Mouse (Mus musculus): ENCODE data around the gene Pax5.

Pax5 gene

DNA sequence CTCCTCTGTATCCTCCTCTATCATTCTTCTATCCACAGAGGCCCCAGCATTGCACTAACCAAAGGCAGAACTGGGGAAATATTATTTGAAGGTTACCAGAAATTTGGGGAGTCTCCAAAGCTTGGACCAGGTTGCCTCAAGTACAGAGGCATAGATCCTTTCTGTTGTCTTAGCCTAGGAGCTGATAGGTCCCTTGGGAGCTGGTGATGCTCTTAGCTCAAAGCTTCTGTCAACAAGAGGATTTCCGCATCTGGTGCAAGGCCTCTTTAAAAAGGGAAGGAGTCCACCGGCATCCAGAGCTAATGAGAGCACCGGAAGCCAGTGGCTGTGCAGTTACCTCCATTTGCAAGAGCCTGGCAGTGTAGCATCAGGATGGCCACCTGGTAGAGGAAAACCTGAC is 5.1 kb downstream of the Pax5 start:
- no peak for DNase-seq

DNA sequence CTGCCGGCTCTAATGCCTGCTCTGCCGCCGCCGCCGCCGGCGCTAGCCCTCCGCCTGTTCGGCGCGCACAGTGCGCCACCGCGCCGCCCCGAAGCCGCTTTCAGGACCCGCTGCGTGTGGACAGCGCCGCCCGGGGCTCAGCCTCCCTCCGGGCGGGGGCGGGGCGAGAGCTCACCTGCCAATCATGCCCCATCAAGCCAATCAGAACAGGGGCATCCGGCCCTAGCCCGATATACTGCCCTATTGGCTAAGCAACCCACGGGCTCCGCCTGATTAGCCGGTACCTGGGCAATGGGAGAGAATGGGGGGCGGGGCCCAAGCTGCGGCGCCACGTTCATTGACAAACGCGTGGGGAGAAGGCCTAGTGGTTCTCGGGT is 5.9 kb downstream of the Pax5 start:
- peak; percentile 65 to 76 for DNase-seq

DNA sequence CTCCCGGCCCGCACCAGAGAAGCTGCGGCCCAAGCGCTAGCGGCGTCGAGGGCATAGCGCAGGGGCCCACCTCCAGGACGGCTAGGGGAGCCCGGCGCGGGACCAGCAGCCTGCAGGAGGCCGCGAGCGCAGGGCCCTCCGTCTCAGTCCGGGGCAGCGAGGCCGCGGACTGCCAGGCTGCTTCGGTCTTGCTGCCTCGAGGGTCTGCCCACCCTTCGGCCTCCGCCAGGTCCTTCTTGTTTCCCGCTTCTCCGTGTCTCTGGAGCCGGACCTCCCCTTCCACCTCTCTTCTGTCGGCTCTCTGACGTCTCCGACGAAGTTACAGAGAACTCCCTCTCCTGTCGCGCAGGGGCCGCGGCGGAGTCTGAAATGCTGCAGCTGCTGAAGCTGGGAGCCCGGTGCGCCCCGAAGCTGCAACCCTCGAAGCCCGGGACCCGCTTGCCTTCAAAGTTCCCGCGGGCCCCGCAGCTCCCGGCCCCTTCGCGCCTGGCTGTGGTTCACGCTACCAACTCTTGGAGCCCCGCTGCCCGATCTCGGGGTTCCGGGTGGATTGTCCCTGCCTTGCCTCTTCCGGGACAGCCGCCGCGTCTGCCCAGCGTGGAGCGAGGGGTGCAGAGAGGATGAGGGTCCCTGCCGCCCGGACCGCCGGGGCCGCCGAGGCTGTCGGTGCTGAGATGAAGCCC is 6.5 kb downstream of the Pax5 start:
- peak in 1 of 2 experiments; percentile 3 for DNase-seq

DNA sequence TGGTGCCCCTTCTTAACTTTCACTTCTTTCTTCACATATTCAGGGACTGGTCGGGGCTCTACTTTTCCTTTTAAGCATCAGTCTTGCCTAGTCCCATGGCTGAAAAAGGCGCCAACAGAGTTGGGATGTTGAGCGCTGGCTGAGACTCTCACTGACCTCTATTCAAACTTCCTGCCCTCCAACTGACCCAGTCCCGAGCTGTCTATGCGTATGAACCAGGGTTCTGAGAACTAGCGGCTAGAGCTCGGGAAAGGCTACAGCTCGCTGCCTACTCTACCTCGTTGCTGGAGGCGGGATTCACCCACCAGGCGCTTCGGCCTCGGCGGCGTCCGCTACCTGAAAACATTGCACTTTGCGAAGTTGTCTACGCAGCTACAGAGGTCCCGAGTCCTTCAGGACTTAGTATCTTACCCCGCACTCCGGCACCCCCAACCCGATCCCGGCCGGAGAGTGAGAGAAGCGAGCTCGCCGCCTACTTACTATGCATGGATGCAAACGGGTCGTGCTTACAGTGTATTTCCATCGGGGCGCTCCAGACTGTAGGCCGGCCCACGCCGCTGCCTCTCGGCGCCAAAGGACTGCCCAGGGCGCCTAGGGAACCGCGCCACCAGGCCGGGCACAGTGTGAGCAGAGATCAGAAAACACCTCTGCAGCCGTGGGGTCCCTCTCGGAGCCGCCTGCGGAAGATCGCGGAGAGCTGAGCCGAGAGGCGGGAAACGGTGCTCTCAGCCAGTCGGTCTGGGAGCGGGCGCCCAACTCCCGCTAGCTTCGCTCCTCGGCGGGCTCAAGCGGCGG is 7.2 kb downstream of the Pax5 start:
- DNase-seq, result no peak

DNA sequence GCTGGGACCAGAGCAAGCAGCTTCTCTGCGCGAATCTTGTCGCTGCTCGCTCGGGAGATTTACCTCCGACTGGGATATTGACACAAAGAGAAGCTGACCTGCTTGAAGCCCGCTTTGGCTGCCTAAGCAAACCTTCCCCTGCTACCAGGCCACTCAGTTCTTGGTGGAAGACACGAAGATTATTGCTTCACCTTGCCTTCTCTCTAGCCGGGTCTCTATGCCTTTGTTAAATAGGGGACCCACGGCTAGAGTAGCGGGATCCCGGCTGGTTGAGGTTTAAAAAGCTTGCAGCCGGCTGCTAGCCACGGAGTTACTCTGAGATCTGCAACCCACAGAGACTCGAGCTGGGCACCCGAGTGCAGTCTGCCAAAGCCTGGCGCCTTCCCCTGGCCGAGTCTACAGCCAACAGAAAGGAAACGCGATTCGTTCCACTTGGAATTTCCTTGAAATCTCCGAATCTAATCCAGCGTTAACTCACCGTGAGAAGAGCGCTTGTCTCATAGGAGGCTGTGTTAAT is 8.2 kb downstream of the Pax5 start:
- no peak for DNase-seq

DNA sequence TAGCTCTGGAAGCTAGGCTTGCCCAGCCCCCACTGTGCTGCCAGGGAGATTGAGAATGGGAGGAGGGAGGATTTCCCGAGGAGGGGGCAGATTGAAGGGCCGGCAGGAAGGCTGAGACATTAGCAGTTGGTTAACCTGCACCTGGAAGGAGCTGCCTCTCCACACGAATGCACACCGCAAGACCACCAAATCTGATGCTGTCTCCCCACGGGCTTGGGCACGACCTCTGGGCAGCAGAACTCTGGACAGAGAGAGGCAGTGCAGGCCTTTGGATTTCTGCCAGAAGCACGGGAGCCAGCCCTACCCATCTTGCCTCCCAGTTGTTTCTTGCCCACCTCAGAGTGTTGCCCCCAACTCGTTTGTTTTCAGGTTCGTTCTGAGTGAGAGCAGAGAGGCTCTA is 8.8 kb downstream of the Pax5 start:
- no peak for DNase-seq

DNA sequence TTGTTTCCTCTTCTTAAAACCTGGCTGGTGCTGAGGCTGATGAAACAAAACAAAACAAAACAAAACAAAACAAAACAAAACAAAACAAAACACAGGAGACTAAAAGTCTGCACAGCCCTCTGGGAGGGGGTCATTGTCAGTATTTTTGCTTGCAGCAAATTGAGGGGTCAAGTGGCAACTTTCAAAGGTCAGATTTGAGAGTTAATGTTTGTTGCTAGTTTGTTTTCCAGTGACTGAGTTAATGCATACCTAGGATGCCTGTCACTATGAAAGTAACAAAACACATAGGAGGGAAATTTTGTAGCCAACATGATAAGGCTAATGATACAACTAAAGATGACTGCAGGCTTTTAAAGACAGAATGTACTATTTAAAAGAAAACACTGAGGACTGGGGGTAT is 13.6 kb downstream of the Pax5 start:
- no peak for DNase-seq

DNA sequence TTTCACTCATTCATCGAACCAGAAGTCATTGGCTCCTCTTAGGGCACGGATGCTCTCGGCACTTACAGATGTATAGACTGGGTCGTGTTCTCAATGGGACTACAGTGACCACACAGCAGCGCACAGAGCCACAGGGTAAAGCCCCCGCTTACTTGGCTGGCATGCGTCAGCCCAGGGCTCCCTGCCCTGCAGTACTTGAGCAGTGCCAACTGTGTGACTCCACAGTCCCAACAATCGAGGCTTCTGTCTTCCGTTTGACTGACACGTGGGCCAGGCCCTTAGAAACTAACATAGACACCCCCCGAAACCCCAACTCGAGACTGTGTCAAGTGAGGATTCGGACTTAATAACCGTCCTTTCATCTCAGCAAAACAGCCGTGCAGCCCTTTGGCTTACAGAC is 15.9 kb downstream of the Pax5 start:
- no peak for DNase-seq

DNA sequence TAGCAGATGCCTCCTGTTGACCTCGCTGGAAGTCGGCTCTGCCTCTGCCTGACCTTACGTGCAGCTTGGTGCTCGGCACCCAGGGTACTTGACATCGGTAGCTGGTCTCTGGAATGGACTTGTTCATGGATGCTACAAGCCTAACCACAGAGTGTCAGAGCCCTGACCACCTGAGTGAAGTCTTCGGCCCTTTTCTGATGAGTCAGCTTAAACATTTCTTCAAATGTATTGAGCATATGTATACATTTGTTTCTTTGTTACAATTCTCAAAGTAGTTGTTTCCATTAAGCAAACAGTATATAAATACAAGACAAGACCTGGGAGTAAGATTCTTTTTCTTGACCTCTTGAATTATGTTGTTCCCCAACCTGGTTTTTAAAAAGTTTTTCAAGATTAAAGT is 24.7 kb downstream of the Pax5 start:
- DNase-seq, result no peak

DNA sequence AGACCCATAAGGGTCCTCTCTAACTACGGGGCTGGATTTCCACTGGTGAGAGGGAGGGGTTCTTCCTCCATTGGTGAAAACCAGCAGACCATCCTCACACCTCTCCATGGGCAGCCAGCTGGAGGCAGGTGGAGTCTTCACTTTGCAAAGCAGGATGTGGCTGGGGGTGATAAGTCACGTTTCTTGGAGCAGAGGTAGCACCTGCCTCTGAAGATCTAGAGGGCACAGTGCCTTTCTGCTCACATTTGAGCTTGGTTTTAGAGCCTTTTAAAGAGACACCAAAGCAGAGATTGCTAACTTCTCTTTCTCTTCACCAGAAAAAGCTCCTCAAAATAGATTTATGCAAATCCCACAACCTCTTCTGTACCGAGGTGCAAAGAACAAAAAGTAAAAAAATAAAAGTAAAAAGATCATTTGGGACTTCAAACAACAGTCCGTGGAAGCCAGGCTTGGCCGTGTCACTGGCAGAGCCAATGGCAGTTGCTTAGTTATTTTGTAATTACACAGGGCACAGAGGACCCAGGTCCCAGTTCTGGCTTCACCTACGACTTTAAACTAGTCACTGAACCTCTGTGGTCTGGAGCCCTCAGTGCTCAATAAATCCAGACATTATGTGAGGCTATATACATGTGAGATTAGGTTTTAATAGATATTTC is 29.9 kb downstream of the Pax5 start:
- no peak for DNase-seq

DNA sequence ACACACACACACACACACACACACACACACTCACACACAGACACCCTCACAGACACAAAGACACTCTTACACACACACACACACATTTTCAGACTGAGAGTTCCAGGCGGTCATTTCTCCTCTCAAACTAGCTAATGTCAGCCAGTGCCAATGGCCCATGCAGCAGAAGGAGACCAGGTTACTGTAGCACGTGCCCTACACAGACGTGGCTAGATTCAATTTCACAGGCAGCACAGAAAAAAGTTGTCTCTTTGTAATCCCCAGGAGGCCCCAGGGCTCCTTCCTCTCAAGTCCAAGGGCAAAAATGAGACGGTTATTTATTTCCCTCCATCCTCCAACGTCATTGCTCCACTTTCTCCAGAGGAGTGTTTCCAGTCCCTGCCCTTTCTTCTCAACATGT is 31.6 kb downstream of the Pax5 start:
- DNase-seq, result no peak

DNA sequence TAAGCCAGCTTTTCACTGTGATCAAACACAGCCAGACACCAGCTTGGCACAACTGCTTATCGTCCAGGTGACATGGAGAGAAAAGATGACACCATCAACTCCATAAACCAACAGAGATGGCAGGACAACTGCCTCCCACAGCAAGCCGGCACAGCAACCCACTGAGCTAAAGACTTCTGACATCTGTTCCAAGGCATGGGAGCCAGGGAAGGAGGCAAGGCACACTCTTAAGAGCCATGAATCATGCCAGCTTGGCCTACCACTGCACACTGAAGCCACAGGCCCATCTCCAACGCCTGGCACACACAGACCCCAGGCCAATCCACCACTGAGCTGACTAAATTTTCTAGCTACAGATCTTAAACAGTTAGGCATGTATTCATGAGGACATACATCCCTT is 32.3 kb downstream of the Pax5 start:
- DNase-seq, result no peak

DNA sequence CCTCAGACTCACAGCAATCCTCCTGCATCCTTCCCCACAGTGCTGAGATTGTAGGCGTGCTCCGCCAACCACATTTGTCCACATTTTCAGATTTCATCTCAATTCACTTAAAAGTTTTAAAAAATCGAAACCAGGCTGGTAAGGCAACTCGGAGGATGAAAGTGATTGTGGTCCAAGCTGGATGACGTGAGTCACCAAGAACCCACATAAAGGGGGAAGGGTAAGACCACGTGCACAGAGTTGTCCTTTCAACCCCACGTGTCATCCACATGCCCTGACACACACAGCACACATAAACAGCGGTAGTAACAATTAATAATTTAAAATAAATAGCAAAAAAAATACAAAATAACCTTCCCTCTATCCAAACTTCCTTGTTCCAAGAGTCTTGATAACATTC is 35.3 kb downstream of the Pax5 start:
- DNase-seq, result no peak

DNA sequence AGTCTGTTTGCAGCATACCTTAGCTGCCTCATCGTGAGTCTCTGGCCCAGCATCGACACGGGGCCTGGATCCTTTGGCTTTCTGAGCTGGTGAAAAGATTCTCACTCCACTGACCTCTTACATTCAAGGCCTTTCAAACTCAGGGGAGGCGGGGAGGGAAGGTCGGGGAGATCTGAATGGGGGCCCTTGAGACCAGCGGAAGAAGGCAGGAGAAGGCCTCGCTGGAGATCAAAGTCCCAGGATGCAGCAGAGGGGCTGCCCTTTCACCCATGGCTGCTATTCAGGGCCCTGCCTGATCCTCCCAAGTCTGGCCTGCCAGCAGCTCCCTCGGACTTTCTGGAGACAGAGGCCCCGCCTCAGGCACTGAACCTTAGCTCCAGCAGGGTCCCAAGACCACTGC is 36.6 kb downstream of the Pax5 start:
- DNase-seq, result no peak

DNA sequence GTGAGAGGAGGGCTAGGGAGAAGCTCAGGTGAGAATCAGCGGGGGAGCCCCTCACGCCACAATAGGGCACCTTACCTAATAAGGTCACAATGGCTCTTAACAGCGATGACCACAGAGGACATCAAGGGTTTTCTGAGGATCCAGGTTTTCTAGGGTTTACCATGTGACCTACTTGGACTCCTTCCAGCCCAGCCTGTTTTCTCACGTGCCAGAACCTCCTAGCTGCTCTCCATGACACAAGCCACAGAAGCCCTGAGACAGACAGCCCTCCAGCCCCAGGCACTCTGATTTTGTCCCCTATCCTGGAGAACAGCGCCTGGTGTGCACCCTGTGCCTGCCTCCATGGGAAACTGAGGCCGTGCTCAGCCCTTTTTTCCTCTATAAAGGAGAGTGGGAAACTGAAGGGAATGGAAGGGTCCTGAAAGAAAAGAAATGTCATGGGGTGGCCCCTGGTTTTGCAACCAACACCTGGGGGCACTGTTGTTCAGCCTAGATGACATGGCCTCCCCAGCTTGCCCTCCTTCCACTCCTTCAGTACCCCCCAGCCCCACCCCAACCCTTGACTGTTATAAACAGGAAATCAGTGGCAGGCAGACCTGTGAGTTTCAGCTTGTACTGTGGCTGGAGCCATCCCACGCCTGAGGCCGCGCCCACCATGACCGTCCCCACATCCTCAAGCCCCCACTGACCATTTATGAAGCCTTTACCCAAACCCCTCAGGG is 37.9 kb downstream of the Pax5 start:
- no peak for DNase-seq

DNA sequence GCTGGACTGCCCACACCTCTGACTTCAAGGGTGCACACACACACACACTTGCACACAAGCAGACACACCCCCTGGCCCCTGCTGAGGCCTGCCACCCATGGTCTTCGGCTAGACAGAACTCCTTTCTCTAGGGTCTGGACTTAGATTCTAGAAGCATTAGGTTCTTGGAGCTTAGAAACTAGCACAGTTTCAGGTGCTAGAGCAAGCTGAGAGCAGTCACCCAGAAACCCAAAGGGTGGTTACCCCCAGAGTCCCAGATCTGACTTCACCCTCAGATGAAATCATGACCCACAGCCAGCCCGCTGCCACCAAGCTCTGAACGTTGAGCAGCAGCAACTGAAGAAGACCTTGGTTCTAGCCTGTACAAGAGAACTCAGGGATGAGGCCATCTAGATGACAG is 38.8 kb downstream of the Pax5 start:
- no peak for DNase-seq

DNA sequence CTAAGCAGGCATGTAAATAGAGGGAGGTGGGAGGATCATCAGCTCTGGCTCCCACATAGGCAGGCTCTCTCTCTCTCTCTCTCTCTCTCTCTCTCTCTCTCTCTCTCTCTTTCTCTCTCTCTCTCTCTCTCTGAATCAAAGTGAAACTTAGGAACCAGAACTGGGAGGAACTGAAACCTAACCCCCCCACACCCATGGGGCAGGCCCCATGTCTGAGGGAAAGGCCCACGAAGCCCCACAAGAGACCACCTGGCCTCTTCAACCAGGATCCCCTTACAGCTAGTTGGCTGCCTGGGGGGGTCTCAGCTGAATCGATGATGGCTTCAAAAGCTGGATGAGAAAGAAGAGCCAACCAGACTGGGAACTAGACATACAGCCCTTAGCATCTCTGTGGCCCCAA is 39.3 kb downstream of the Pax5 start:
- DNase-seq, result no peak

DNA sequence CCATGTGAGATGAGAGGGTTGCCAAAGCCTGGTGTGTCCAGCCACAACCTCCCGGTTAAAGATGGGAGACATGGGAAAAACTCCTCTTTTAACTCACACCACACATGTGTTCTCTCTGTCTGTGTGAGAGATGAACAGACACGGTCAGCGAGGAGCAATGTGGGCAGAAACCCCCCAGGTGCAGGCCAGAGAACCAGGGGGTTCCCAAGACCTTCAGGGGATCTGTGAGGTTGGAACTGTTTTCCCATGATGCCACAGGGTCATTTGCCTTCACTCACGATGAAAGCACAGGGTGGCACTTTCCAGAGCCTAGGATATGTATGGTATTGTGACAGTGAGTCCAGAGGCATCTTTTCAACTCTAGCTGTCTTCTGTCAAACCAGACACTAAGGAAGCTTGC is 39.9 kb downstream of the Pax5 start:
- no peak for DNase-seq

DNA sequence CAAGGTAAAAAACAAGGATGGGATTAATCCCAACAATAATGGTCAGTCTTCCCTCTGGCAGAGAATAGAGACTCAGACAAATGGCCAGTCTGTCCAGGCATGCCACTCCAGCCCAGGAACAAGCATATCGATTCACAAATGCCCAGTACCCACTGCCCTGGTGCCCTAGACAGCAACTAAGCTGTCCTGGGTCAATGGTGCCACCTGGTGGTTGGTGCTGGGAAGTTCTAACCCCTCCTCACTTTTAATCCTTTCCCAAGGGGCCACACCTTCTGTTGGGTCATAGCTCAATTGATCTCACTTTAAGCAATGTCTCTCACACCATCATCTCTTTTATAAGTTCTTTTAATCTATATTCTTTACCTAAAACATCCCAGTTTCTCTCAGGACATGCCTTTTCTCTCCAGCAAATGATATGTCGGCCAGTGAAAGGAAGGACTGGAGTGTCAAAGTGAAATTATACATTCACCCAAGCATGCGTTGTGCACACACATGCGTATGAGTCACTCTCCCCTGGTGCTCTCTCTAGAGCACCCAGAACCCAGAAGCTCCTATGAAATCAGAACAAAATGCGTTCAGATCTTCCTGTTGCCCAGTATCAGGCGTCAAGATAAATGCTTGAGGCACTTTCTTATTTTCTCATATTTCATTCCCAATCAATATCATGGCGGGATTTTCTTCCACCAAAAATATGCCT is 40.7 kb downstream of the Pax5 start:
- DNase-seq, result no peak

DNA sequence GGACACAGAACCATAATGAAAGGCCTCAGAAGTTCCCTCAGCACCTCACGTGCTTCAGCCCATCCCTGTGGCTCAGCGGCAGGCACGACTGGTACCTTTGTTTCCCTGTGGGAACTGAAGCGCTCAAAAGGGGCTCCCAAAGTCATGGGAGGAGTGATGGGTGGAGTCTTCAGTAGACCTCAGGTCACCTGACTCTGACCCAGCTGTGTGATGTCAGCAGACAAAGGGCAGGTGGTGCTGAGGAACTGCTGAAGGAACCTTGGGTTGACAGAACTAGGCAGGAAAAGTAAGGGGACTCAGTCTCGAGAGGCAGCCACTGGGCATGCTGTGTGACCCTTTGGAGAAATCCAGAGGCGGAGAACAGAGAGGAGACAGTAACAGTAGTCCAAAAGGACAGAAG is 41.7 kb downstream of the Pax5 start:
- no peak for DNase-seq

DNA sequence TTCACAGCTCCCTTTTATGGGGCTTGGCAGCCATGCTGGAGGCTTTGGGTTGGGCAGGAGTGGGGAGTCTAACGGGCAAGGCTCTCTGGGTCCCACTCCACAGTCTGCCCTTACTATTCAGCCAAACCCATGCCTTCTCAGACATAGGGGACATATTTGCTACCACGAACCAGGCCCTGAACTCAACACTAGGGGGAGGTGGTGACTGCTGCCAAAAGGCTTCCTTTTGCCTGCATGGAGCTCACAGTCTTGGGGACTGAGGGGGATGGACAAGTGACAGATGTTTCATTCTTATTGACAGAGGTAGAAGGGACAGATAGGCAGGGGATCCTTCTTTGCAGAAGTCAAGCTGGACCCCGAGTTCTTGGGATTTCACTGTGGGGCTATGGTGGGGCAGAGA is 42.1 kb downstream of the Pax5 start:
- DNase-seq, result no peak

DNA sequence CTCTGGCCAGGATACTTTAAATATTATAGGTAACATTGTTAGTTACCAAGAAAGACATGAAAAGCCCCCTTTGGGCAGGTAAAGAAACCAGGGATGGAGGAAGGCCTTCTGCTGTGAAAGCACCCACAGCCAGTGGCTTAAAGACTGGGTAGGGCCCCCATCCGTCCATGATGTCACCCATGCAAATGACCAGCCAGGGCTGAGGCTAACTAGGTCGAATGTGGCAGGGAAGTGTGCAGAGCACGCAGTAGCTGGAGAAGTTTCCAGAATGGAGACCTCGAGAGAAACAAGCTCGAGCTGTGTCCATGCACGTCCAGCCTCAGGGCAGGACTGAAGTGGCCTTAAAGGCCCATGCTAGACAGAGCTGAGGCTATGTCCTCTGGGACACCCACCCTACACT is 42.9 kb downstream of the Pax5 start:
- DNase-seq, result no peak

DNA sequence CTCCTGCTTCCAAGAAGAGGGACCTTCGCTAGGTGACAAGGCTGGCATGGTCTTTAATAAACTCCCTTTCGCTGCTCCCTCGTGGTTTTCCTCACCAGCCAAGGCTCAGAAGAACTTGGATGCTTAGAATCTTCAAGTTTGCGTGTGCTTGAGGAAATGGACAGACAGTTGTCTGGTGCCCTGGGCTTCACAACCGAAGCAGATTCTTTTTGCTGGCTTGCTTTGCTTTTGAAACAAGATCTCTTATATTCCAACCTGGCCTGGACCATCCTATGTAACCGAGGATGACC is 45.6 kb downstream of the Pax5 start:
- DNase-seq, result no peak
